Mouse (Mus musculus): Measurements from ENCODE around the gene Ubap1. TPM values are rescaled to one million over a fixed set of nuclear protein-coding genes. Genes with fewer than 3 reads are reported as not detected.

Ubap1 gene
- polyA plus RNA-seq, 1 experiment from 2014 or later, result 75.5 TPM

GRCm38 (mm10) chr4:41369702-41370437 lies 21.1 kb downstream of the Ubap1 start:
- Histone ChIP-seq H3K36me3 (ENCODE audit: control insufficient read depth, insufficient read depth, low read length) (no peaks in the 10 kb centered on the region; the same call in 1 of the 2 replicates), H3K27me3 (ENCODE audit: control insufficient read depth, insufficient read depth, low read length) (no peaks in the 10 kb centered on the region), H3K27ac (ENCODE audit: low read depth, low read length) (no peak overlapping the region), H3K4me2 (replicated peaks; ENCODE audit: low read depth, low read length) (no peak overlapping the region), H3K4me1 (replicated peaks; ENCODE audit: control insufficient read depth, insufficient read depth, low read length) (no peaks in the 10 kb centered on the region), H3K9ac (ENCODE audit: low read depth, low read length) (no peak overlapping the region), H3K4me3 (ENCODE audit: low read depth, low read length) (no peak overlapping the region), H3K9me3 (ENCODE audit: control insufficient read depth, low read length) (no peaks in the 10 kb centered on the region)
- ATAC-seq (ENCODE audit: low FRiP score), result no peak
- no peak for DNase-seq (ENCODE audit: low spot score)
- WGBS, result 93% methylated on average over 9 of the region's 9 CpGs

GRCm38 (mm10) chr4:41377567-41377966 lies 28.8 kb downstream of the Ubap1 start:
- Histone ChIP-seq H3K4me3 (ENCODE audit: low read depth, low read length) (no peak overlapping the region), H3K36me3 (ENCODE audit: control insufficient read depth, insufficient read depth, low read length) (peaks cover 7% of the 10 kb centered on the region), H3K9me3 (ENCODE audit: control insufficient read depth, low read length) (no peaks in the 10 kb centered on the region), H3K27me3 (ENCODE audit: control insufficient read depth, insufficient read depth, low read length) (no peaks in the 10 kb centered on the region), H3K9ac (ENCODE audit: low read depth, low read length) (no peak overlapping the region), H3K27ac (ENCODE audit: low read depth, low read length) (no peak overlapping the region), H3K4me1 (replicated peaks; ENCODE audit: control insufficient read depth, insufficient read depth, low read length) (no peaks in the 10 kb centered on the region), H3K4me2 (replicated peaks; ENCODE audit: low read depth, low read length) (no peak overlapping the region)
- ATAC-seq (ENCODE audit: low FRiP score) (no peak), DNase-seq (ENCODE audit: low spot score) (no peak)

DNA sequence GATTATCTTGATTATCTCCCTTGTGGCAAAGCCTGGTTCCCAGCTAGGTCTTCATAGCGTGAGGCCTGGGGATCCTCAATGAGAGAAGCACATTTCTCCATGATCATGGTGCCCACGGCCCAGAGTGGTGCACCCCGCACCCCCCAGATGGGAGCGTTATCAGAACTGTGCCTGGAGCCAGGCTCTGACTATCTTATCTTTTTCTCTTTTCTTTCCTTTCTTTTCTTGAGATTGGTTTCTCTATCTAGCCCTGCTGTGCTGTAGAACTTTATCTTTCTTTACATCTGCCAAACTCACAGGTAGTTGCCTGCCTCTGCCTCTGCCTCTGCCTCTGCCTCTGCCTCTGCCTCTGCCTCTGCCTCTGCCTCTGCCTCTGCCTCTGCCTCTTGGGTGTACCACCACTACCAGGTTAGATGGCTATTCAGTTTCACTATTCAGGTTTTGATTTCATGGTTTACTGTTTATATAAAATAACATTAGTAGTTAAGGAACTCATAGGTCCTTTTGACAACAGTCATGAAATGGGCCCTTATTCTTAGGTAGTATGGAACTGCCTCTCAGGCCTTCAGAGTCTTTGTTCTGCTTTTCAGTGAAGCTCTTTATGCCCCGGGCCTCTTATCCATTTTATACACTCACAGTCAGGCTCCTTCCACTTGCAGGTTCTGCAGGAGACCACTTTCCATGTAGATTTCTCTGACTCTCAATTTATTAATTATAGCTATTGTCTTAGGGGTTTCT lies 32.6 kb downstream of the Ubap1 start:
- no peak for ATAC-seq (ENCODE audit: low FRiP score)
- H3K9me3 ChIP-seq (ENCODE audit: control insufficient read depth, low read length), result no peaks in the 10 kb centered on the region
- H3K27ac ChIP-seq (ENCODE audit: low read depth, low read length), result no peak overlapping the region
- H3K36me3 ChIP-seq (ENCODE audit: control insufficient read depth, insufficient read depth, low read length), result peaks cover 7% of the 10 kb centered on the region
- H3K4me3 ChIP-seq (ENCODE audit: low read depth, low read length), result no peak overlapping the region
- H3K27me3 ChIP-seq (ENCODE audit: control insufficient read depth, insufficient read depth, low read length), result no peaks in the 10 kb centered on the region
- WGBS, result 97% methylated on average over 5 of the region's 5 CpGs
- no peak overlapping the region for H3K4me2 ChIP-seq (replicated peaks; ENCODE audit: low read depth, low read length)
- H3K9ac ChIP-seq (ENCODE audit: low read depth, low read length), result no peak overlapping the region
- no peak for DNase-seq (ENCODE audit: low spot score)
- no peaks in the 10 kb centered on the region for H3K4me1 ChIP-seq (replicated peaks; ENCODE audit: control insufficient read depth, insufficient read depth, low read length)

DNA sequence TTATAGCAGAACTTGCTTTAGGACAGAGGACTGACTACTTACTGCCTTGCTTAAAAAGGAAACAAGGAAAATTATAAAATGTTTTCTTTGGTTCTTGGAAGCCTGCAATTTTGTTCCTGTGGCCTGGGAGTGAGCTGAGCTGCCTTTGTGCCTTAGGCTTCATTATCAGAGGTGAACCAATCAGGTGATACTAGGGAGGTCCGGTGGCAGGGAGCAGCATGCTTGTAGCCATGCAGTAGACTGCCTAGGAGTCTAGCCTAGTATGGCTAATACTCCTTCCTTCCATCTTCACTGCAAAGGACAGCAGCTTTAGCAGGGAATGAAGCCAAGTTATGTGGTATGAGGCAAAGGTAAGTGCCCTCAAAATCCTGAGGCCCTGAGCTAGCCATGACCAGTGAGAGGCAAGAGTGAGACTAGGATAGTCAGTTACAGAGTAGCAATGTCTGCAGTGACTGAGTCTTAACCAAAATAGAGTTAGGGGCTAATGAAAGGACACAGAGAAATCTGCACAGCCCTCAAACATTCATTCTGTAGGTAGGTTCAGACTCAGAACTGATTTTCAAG lies 37.7 kb downstream of the Ubap1 start:
- Histone ChIP-seq H3K36me3 (ENCODE audit: control insufficient read depth, insufficient read depth, low read length) (no peaks in the 10 kb centered on the region), H3K27me3 (ENCODE audit: control insufficient read depth, insufficient read depth, low read length) (no peaks in the 10 kb centered on the region), H3K27ac (ENCODE audit: low read depth, low read length) (no peak overlapping the region), H3K9ac (ENCODE audit: low read depth, low read length) (no peak overlapping the region), H3K4me3 (ENCODE audit: low read depth, low read length) (no peak overlapping the region), H3K4me2 (replicated peaks; ENCODE audit: low read depth, low read length) (no peak overlapping the region), H3K4me1 (replicated peaks; ENCODE audit: control insufficient read depth, insufficient read depth, low read length) (no peaks in the 10 kb centered on the region), H3K9me3 (ENCODE audit: control insufficient read depth, low read length) (no peaks in the 10 kb centered on the region)
- 68% methylated on average over 1 of the region's 1 CpGs for WGBS
- DNase-seq (ENCODE audit: low spot score) (no peak), ATAC-seq (ENCODE audit: low FRiP score) (no peak)

GRCm38 (mm10) chr4:41387755-41388469 lies 39.1 kb downstream of the Ubap1 start:
- Histone ChIP-seq H3K4me1 (replicated peaks; ENCODE audit: control insufficient read depth, insufficient read depth, low read length) (no peaks in the 10 kb centered on the region), H3K36me3 (ENCODE audit: control insufficient read depth, insufficient read depth, low read length) (no peaks in the 10 kb centered on the region), H3K9me3 (ENCODE audit: control insufficient read depth, low read length) (no peaks in the 10 kb centered on the region), H3K27ac (ENCODE audit: low read depth, low read length) (no peak overlapping the region), H3K9ac (ENCODE audit: low read depth, low read length) (no peak overlapping the region), H3K4me3 (ENCODE audit: low read depth, low read length) (no peak overlapping the region), H3K27me3 (ENCODE audit: control insufficient read depth, insufficient read depth, low read length) (no peaks in the 10 kb centered on the region), H3K4me2 (replicated peaks; ENCODE audit: low read depth, low read length) (no peak overlapping the region)
- 89% methylated on average over 7 of the region's 7 CpGs for WGBS
- ATAC-seq (ENCODE audit: low FRiP score) (no peak), DNase-seq (ENCODE audit: low spot score) (no peak)

- peaks cover 2% of the 10 kb centered on the region; the same call in 1 of the 2 replicates for H3K36me3 ChIP-seq (ENCODE audit: control insufficient read depth, insufficient read depth, low read length)
- no peaks in the 10 kb centered on the region for H3K4me1 ChIP-seq (replicated peaks; ENCODE audit: control insufficient read depth, insufficient read depth, low read length)
Observed at GRCm38 (mm10) chr4:41388616-41389015, 39.8 kb downstream of the Ubap1 start.

GRCm38 (mm10) chr4:41389240-41389639 lies 40.4 kb downstream of the Ubap1 start:
- no peaks in the 10 kb centered on the region for H3K27me3 ChIP-seq (ENCODE audit: control insufficient read depth, insufficient read depth, low read length)
- peaks cover 3% of the 10 kb centered on the region; the same call in 1 of the 2 replicates for H3K36me3 ChIP-seq (ENCODE audit: control insufficient read depth, insufficient read depth, low read length)
- no peak overlapping the region for H3K9ac ChIP-seq (ENCODE audit: low read depth, low read length)
- no peak overlapping the region for H3K4me2 ChIP-seq (replicated peaks; ENCODE audit: low read depth, low read length)
- no peak for ATAC-seq (ENCODE audit: low FRiP score)
- H3K27ac ChIP-seq (ENCODE audit: low read depth, low read length), result no peak overlapping the region
- no peaks in the 10 kb centered on the region for H3K4me1 ChIP-seq (replicated peaks; ENCODE audit: control insufficient read depth, insufficient read depth, low read length)
- H3K9me3 ChIP-seq (ENCODE audit: control insufficient read depth, low read length), result no peaks in the 10 kb centered on the region
- WGBS, result 93% methylated on average over 5 of the region's 5 CpGs
- DNase-seq (ENCODE audit: low spot score), result no peak
- no peak overlapping the region for H3K4me3 ChIP-seq (ENCODE audit: low read depth, low read length)

More at GRCm38 (mm10) chr4:41388616-41389015, 39.8 kb downstream of the Ubap1 start:
- no peaks in the 10 kb centered on the region for H3K9me3 ChIP-seq (ENCODE audit: control insufficient read depth, low read length)
- no peak for ATAC-seq (ENCODE audit: low FRiP score)
- DNase-seq (ENCODE audit: low spot score), result no peak
- WGBS, result 86% methylated on average over 5 of the region's 5 CpGs
- no peaks in the 10 kb centered on the region for H3K27me3 ChIP-seq (ENCODE audit: control insufficient read depth, insufficient read depth, low read length)
- H3K4me3 ChIP-seq (ENCODE audit: low read depth, low read length), result no peak overlapping the region
- H3K27ac ChIP-seq (ENCODE audit: low read depth, low read length), result no peak overlapping the region
- no peak overlapping the region for H3K9ac ChIP-seq (ENCODE audit: low read depth, low read length)
- no peak overlapping the region for H3K4me2 ChIP-seq (replicated peaks; ENCODE audit: low read depth, low read length)

DNA sequence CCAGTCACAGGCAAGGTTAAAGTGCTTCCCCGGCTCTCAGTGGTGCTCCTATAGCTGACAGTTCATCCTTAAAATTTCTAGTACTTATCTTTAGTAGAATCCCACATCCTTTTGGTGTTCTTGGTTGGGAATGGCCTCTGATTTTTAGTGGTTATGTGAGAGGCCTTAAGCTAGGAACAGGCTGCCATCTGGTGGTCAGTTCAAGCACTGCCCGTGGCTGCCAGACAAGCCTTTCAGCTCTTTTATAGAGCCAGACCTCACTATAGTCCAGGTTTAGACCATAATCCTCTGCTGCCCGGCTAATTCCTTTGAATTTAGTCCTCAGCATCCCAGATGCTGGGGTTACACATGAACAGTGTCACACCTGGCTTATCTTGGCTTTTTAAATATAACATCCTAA lies 41.3 kb downstream of the Ubap1 start:
- Histone ChIP-seq H3K9ac (ENCODE audit: low read depth, low read length) (no peak overlapping the region), H3K27me3 (ENCODE audit: control insufficient read depth, insufficient read depth, low read length) (no peaks in the 10 kb centered on the region), H3K27ac (ENCODE audit: low read depth, low read length) (no peak overlapping the region), H3K4me1 (replicated peaks; ENCODE audit: control insufficient read depth, insufficient read depth, low read length) (no peaks in the 10 kb centered on the region), H3K9me3 (ENCODE audit: control insufficient read depth, low read length) (no peaks in the 10 kb centered on the region), H3K4me3 (ENCODE audit: low read depth, low read length) (no peak overlapping the region), H3K36me3 (ENCODE audit: control insufficient read depth, insufficient read depth, low read length) (peaks cover 5% of the 10 kb centered on the region; the same call in 1 of the 2 replicates), H3K4me2 (replicated peaks; ENCODE audit: low read depth, low read length) (no peak overlapping the region)
- DNase-seq (ENCODE audit: low spot score) (peak; percentile 88), ATAC-seq (ENCODE audit: low FRiP score) (no peak)
- 39% methylated on average over 3 of the region's 3 CpGs for WGBS
